Mouse (Mus musculus) megakaryocyte, embryonic 14.5 days (primary cell): ENCODE results near the gene Tfr2. TPM values are rescaled to one million over a fixed set of nuclear protein-coding genes. Genes with fewer than 3 reads are reported as not detected.

Experiments used
- H3K27me3 ChIP-seq: replicated peaks from 2 replicates; pipeline ENCODE3; 2012; ENCODE audit warnings: inconsistent platforms
- H3K36me3 ChIP-seq: replicated peaks from 2 replicates; pipeline ENCODE3; 2012; ENCODE audit warnings: low read length, inconsistent platforms, mixed read lengths
- H3K4me1 ChIP-seq: 2 replicates; pipeline ENCODE4 v1.6.1; 2012; ENCODE audit warnings: inconsistent platforms
- H3K4me3 ChIP-seq: replicated peaks from 2 replicates; pipeline ENCODE3; 2012; ENCODE audit warnings: moderate library complexity, mild to moderate bottlenecking, inconsistent platforms
- H3K9me3 ChIP-seq: 2 replicates; pipeline ENCODE4 v1.6.1; 2012; ENCODE audit warnings: inconsistent platforms
- FLI1 ChIP-seq: IDR thresholded peaks from 2 replicates; pipeline ENCODE4 v1.6.1; 2012; ENCODE audit warnings: low read length, inconsistent platforms, mixed read lengths
- GATA1 ChIP-seq: IDR thresholded peaks from 3 replicates; pipeline ENCODE4 v1.6.1; 2012; ENCODE audit warnings: mixed read lengths, low read length, inconsistent platforms, borderline replicate concordance
- polyA plus RNA-seq: library from polyadenylated mRNA; stranded (reverse); fragments of >175 nt; gene quantifications from 2 replicates; pipeline ENCODE4 v1.2.3, GENCODE M21; 2012; ENCODE audit warnings: low replicate concordance; ENCODE audit not compliant: insufficient read depth

Tfr2 gene
- polyA plus RNA-seq, 1 experiment: 5.8 TPM

- peaks cover 20% of the 10 kb centered on the region for H3K36me3 ChIP-seq
- peak overlapping the region; percentile 96 for H3K4me3 ChIP-seq
- peaks cover 73% of the 10 kb centered on the region for H3K4me1 ChIP-seq
- no peak for TF ChIP-seq FLI1
- TF ChIP-seq GATA1: no peak
- H3K9me3 ChIP-seq: no peaks in the 10 kb centered on the region
- no peaks in the 10 kb centered on the region for H3K27me3 ChIP-seq
Measured at GRCm38 (mm10) chr5:137600281-137600618, 30.6 kb downstream of the Tfr2 start.

DNA sequence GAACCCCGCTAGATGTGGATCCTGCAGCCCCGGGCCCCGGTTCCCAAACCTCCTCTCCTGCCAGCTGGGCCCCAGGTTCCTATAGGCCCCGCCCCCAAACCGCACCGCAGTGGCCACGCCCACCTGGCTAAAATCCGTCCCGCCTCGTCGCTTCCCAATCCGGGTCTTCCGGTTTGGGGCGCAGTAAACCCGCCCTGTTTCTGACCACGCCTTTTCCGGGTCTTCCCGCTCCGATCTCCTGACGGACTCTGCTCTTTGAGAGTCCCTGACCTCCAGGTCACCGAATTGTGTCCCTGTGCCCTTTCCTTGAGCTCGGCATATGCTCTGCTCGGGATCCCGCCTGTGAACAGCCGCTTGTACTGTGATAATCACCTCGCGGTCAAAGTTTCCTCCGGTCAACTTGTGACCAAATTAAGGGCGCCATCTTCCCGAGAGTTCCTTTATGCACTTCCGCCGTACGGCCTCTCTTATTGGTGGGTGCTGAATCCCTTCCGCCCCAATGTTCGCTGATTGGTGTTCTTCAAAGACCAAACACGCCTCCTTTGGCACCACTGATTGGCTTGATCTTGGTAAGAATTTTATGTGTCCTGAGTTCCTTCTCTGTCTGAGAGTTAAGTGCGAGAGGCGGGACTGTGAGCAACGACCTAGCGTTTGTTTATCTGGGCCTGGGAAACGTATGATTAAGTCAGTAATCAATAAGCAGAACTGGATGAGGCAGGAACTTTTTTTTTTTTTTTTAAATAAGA lies 31.2 kb downstream of the Tfr2 start, which contains the start of gene Mospd3:
Mospd3 (minus strand) TSS at position 440 of the 746 bp plus-strand sequence.
- Histone ChIP-seq H3K4me3 (peak within 1 kb of the TSS; percentile 96), H3K9me3 (no peaks in the 10 kb centered on the region), H3K36me3 (peaks cover 24% of the 10 kb centered on the region), H3K27me3 (no peaks in the 10 kb centered on the region), H3K4me1 (peaks cover 75% of the 10 kb centered on the region)
- peak; percentile 69; the same call in 1 of the 2 replicates for TF ChIP-seq FLI1
- no peak for TF ChIP-seq GATA1

- peak overlapping the region; percentile 96 for H3K4me3 ChIP-seq
- H3K27me3 ChIP-seq: no peaks in the 10 kb centered on the region
- peaks cover 78% of the 10 kb centered on the region for H3K4me1 ChIP-seq
- peaks cover 29% of the 10 kb centered on the region for H3K36me3 ChIP-seq
- no peaks in the 10 kb centered on the region for H3K9me3 ChIP-seq
- TF ChIP-seq GATA1 (no peak), FLI1 (no peak)
Measured at GRCm38 (mm10) chr5:137601365-137601729, 31.7 kb downstream of the Tfr2 start.

DNA sequence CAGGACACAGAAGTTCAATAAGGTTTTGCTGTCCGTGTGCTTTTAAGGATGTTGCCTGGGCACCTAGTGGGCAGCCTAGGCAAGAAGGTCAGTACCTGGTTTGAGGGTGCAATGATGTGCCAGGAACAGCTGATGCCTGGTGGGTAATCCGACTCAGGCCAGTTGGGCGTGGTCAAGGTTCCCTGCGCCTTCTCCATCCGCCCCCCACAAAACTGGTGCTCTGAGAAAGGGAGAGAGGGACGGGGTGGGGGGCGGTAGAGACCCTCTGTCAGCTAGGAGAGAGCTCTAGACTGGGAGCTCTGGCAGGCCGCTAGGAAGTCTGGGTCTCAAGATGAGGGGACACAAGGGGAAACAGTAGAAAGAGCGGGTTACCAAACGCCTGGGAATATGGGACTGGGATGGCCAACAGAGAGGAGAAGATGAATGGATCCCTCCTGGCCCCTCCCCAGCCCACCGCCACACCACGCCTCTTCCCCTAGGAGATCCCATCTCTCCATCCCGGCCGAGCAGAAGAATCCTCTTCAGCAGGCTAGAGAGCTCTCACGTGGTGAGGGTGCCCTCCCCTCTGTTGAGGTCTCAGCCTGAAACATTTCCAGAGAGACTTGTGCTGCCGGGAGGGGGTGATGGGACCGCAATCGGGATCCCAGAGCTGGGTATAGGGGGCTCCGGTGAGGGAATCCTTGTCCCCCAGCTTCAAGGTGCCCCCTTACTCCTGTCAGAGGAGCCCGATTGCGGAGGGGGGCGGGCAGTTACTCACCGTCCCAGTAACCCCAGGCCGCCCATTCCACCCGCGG lies 38.4 kb downstream of the Tfr2 start:
- Histone ChIP-seq H3K4me1 (peaks cover 48% of the 10 kb centered on the region), H3K36me3 (peaks cover 41% of the 10 kb centered on the region), H3K27me3 (peaks cover 4% of the 10 kb centered on the region), H3K4me3 (no peak overlapping the region), H3K9me3 (no peaks in the 10 kb centered on the region)
- no peak for TF ChIP-seq GATA1
- TF ChIP-seq FLI1: no peak

DNA sequence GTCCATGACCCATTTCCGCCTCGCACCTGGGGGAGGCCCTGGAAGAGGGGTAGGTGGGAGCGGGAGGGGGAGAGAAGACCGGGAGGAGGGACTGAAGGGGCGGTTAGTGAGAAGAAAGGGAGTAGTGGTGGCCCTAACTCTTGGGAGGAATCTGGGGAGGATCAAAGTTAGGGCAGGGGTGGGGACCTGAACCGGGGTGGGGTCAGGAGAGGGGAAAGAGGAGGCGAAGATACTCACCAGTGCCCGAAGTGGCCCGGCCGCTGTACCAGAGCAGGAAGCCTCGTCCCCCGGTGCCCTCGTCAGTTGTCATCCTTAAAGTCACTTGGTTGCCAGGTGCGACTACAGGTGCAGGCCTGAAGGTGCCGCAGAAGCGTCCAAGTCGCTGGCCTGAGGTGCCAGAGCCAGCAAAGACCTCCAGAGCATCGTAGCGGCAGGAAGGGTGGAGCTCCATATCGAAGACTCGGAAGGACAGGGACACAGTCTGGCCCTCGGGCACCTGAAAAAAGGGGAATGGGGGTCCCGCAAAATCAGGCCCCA lies 39.1 kb downstream of the Tfr2 start:
- peaks cover 46% of the 10 kb centered on the region for H3K36me3 ChIP-seq
- no peaks in the 10 kb centered on the region for H3K9me3 ChIP-seq
- TF ChIP-seq GATA1: no peak
- TF ChIP-seq FLI1: no peak
- H3K4me1 ChIP-seq: peaks cover 48% of the 10 kb centered on the region
- H3K27me3 ChIP-seq: peaks cover 5% of the 10 kb centered on the region
- H3K4me3 ChIP-seq: no peak overlapping the region

GRCm38 (mm10) chr5:137609292-137609691 lies 39.7 kb downstream of the Tfr2 start:
- Histone ChIP-seq H3K36me3 (peaks cover 41% of the 10 kb centered on the region), H3K4me3 (no peak overlapping the region), H3K9me3 (no peaks in the 10 kb centered on the region), H3K27me3 (peaks cover 5% of the 10 kb centered on the region), H3K4me1 (peaks cover 45% of the 10 kb centered on the region)
- TF ChIP-seq GATA1 (no peak), FLI1 (no peak)

- Histone ChIP-seq H3K27me3 (peaks cover 5% of the 10 kb centered on the region), H3K4me1 (peaks cover 42% of the 10 kb centered on the region), H3K36me3 (peaks cover 39% of the 10 kb centered on the region), H3K4me3 (no peak overlapping the region), H3K9me3 (no peaks in the 10 kb centered on the region)
- TF ChIP-seq GATA1: no peak
- TF ChIP-seq FLI1: no peak
Measured at GRCm38 (mm10) chr5:137610056-137610455, 40.4 kb downstream of the Tfr2 start.

- H3K4me1 ChIP-seq: peaks cover 35% of the 10 kb centered on the region
- H3K9me3 ChIP-seq: no peaks in the 10 kb centered on the region
- peak overlapping the region; percentile 50 for H3K4me3 ChIP-seq
- peaks cover 33% of the 10 kb centered on the region for H3K36me3 ChIP-seq
- no peak for TF ChIP-seq FLI1
- TF ChIP-seq GATA1: no peak
- H3K27me3 ChIP-seq: peaks cover 5% of the 10 kb centered on the region
Measured at GRCm38 (mm10) chr5:137610548-137611244, 41.1 kb downstream of the Tfr2 start.

- no peak overlapping the region for H3K4me3 ChIP-seq
- TF ChIP-seq FLI1 (no peak), GATA1 (no peak)
- no peaks in the 10 kb centered on the region for H3K9me3 ChIP-seq
- peaks cover 29% of the 10 kb centered on the region for H3K36me3 ChIP-seq
- peaks cover 7% of the 10 kb centered on the region for H3K27me3 ChIP-seq
- peaks cover 30% of the 10 kb centered on the region for H3K4me1 ChIP-seq
Measured at GRCm38 (mm10) chr5:137611245-137611602, 41.6 kb downstream of the Tfr2 start.

DNA sequence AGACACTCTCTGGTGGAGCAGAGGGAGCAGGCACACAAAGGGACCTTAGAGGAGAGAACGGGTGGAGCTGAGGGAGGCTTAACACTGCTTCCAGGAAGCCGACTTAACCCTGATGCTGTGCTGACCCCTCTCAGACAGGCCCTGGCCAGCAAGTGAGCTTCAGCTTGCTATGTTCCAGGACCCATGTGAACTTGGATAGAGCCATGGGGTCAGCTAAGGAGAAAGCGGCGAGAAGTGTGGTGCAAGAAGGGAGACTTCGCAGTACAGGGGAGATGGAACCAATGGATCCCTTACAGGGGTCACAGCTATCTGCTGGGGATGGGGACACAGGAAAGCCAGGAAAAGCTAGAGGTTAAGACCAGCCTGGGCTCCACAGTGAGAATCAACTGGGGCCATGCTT lies 43.4 kb downstream of the Tfr2 start:
- H3K27me3 ChIP-seq: peaks cover 18% of the 10 kb centered on the region
- H3K9me3 ChIP-seq: no peaks in the 10 kb centered on the region
- peaks cover 14% of the 10 kb centered on the region for H3K36me3 ChIP-seq
- no peak for TF ChIP-seq FLI1
- TF ChIP-seq GATA1: no peak
- H3K4me1 ChIP-seq: peaks cover 30% of the 10 kb centered on the region
- no peak overlapping the region for H3K4me3 ChIP-seq
